Mouse (Mus musculus): ENCODE results near the gene Trappc3. TPM values are rescaled to one million over a fixed set of nuclear protein-coding genes. Genes with fewer than 3 reads are reported as not detected.

Trappc3 gene
- polyA plus RNA-seq, 1 experiment: 25.7 TPM

DNA sequence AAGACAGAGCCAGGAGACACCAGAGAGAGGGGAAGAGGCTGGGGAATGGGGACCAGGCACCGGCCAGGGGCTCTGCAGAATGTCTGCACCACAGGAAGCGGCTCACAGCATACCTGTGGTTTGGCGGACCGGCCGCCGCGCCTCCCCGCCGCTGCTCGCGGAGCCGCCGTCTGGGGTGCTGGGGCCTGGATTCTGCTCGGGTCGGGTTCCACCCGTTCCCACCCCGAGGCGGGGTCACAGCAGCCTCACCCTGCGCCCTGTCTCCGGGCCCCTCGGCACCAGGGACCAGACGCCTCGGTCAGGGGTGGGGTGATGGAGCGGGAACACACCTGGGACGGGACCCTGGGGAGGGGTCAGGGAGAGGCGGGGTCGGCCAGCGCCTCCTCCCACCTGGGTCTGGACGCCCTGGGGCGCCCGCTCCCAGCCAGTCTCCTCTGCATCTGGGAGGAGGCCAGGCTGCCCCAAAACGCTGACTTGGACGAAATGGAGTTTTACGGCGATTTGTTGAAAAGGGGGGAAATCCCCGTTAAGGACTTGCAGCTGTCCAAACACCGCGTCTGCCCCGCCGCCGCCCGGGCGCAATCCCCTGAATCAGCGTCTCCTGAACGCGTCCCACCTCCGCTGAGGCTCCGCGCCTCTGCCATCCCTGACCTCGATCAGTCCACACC is 38.9 kb downstream of the Trappc3 start:
- WGBS: 3% methylated on average over 50 of the region's 50 CpGs
- no peaks in the 10 kb centered on the region for H3K36me3 ChIP-seq (ENCODE audit: control insufficient read depth, insufficient read depth, low read length)
- H3K4me3 ChIP-seq (ENCODE audit: extremely low read depth, insufficient read depth, insufficient read length): peak overlapping the region; percentile 26; the same call in 1 of the 2 replicates
- TF ChIP-seq CTCF (IDR thresholded peaks at IDR 0.05; ENCODE audit: extremely low read depth, insufficient read depth, insufficient read length, insufficient replicate concordance): no peak
- peaks cover 9% of the 10 kb centered on the region for H3K4me1 ChIP-seq (ENCODE audit: control insufficient read depth, insufficient read depth, insufficient read length)
- no peak overlapping the region for H3K27ac ChIP-seq (ENCODE audit: insufficient read depth, low read length)
- DNase-seq (ENCODE audit: low read depth in 1 of 2, low spot score in 2 of 2): no peak
- peaks cover 21% of the 10 kb centered on the region for H3K27me3 ChIP-seq (ENCODE audit: control insufficient read depth, insufficient read depth, low read length)

DNA sequence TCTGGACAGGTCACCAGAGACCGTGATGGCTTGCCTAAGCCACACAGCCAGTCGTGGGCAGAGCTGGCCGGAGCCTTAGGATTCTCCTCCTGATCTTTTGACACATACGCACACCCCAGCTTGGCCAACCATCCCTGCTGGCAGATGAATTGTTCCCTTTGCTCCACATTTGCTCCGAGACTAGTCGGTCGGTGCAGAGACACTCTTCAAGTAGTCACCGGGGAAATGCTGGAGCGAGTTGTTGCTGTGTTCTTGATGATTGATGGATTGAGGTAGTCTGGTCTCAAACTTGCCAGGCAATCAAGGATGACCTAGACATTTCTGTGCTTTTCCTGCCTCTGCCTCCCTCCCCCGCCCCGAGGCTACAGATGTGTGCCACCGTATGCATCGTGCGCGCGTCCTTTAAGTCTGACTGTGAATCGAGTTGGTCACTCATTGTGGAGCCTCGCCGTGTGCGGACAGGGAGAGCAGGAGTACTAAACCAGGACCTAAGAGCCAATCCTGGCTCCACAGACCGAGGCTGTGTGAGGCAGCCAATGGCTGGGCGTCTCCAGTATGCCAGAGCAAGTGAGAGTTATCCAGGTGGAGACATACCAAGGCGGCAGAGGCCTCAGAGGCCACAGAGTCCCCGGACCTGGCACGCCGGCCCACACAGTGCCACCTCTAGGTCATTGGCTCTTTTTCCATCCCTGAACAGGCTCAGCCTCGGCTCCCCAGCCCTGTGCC is 39.6 kb downstream of the Trappc3 start:
- WGBS: 27% methylated on average over 27 of the region's 27 CpGs
- TF ChIP-seq POLR2A (IDR thresholded peaks at IDR 0.05; ENCODE audit: low read depth, low read length) (no peak), CTCF (IDR thresholded peaks at IDR 0.05; ENCODE audit: extremely low read depth, insufficient read depth, insufficient read length, insufficient replicate concordance) (no peak)
- H3K4me3 ChIP-seq (ENCODE audit: extremely low read depth, insufficient read depth, insufficient read length): peak overlapping the region; percentile 22; the same call in 1 of the 2 replicates

DNA sequence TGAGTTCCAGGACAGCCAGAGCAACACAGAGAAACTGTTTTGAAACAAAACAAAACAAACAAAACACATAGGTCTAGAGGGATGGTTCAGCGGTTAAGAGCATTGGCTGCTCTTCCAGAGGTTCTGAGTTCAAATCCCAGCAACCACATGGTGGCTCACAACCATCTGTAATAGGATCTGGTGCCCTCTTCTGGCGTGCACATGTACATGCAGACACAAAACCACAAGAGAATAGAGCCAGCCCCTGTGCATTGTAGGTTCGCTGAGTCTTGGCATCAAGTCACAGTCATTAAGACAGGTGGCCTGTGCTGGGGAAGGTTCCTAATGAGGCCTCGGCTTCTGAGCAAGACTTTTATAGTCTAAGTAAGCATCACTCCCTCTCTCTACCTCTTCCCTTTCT is 41.8 kb downstream of the Trappc3 start:
- Histone ChIP-seq H3K27ac (ENCODE audit: insufficient read depth, low read length) (no peak overlapping the region), H3K27me3 (ENCODE audit: control insufficient read depth, insufficient read depth, low read length) (peaks cover 12% of the 10 kb centered on the region), H3K4me3 (ENCODE audit: extremely low read depth, insufficient read depth, insufficient read length) (no peak overlapping the region), H3K4me1 (ENCODE audit: control insufficient read depth, insufficient read depth, insufficient read length) (peaks cover 9% of the 10 kb centered on the region), H3K36me3 (ENCODE audit: control insufficient read depth, insufficient read depth, low read length) (no peaks in the 10 kb centered on the region)
- TF ChIP-seq POLR2A (IDR thresholded peaks at IDR 0.05; ENCODE audit: low read depth, low read length) (no peak), CTCF (IDR thresholded peaks at IDR 0.05; ENCODE audit: extremely low read depth, insufficient read depth, insufficient read length, insufficient replicate concordance) (no peak)
- no peak for DNase-seq (ENCODE audit: low read depth in 1 of 2, low spot score in 2 of 2)
- WGBS: 61% methylated on average over 4 of the region's 4 CpGs

More for the DNA sequence above, 39.6 kb downstream of the Trappc3 start:
- Histone ChIP-seq H3K27me3 (ENCODE audit: control insufficient read depth, insufficient read depth, low read length) (peaks cover 20% of the 10 kb centered on the region), H3K36me3 (ENCODE audit: control insufficient read depth, insufficient read depth, low read length) (no peaks in the 10 kb centered on the region), H3K4me1 (ENCODE audit: control insufficient read depth, insufficient read depth, insufficient read length) (peaks cover 9% of the 10 kb centered on the region), H3K27ac (ENCODE audit: insufficient read depth, low read length) (no peak overlapping the region)
- no peak for DNase-seq (ENCODE audit: low read depth in 1 of 2, low spot score in 2 of 2)

DNA sequence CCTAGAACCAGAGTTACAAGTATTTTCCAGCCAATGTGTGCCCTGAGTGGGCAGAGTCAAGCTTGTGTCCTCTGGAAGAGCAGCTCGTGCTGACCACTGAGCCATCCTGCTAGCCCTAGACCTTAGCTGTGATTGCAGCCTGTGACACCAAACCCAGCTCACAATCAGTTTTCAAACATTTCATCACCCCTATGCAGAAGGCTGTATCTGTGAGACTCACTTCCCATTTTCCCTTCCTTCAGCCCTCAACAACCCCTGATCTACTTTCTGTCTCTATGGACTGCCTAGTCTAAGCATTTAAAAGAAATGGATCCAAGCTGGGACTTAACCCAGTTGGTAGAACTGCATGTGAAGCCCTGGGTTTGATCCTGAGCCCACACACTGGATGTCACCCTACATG is 43.3 kb downstream of the Trappc3 start:
- Histone ChIP-seq H3K4me1 (ENCODE audit: control insufficient read depth, insufficient read depth, insufficient read length) (peaks cover 7% of the 10 kb centered on the region; the same call in 1 of the 2 replicates), H3K27ac (ENCODE audit: insufficient read depth, low read length) (no peak overlapping the region), H3K27me3 (ENCODE audit: control insufficient read depth, insufficient read depth, low read length) (peaks cover 12% of the 10 kb centered on the region), H3K4me3 (ENCODE audit: extremely low read depth, insufficient read depth, insufficient read length) (no peak overlapping the region), H3K36me3 (ENCODE audit: control insufficient read depth, insufficient read depth, low read length) (no peaks in the 10 kb centered on the region)
- DNase-seq (ENCODE audit: low read depth in 1 of 2, low spot score in 2 of 2): no peak
- WGBS: 85% methylated on average over 1 of the region's 1 CpGs
- no peak for TF ChIP-seq CTCF (IDR thresholded peaks at IDR 0.05; ENCODE audit: extremely low read depth, insufficient read depth, insufficient read length, insufficient replicate concordance)
- no peak for TF ChIP-seq POLR2A (IDR thresholded peaks at IDR 0.05; ENCODE audit: low read depth, low read length)

- no peak for TF ChIP-seq POLR2A (IDR thresholded peaks at IDR 0.05; ENCODE audit: low read depth, low read length)
- no peak for TF ChIP-seq CTCF (IDR thresholded peaks at IDR 0.05; ENCODE audit: extremely low read depth, insufficient read depth, insufficient read length, insufficient replicate concordance)
- Histone ChIP-seq H3K36me3 (ENCODE audit: control insufficient read depth, insufficient read depth, low read length) (no peaks in the 10 kb centered on the region), H3K4me1 (ENCODE audit: control insufficient read depth, insufficient read depth, insufficient read length) (peaks cover 3% of the 10 kb centered on the region; the same call in 1 of the 2 replicates), H3K27ac (ENCODE audit: insufficient read depth, low read length) (no peak overlapping the region), H3K4me3 (ENCODE audit: extremely low read depth, insufficient read depth, insufficient read length) (no peak overlapping the region), H3K27me3 (ENCODE audit: control insufficient read depth, insufficient read depth, low read length) (peaks cover 9% of the 10 kb centered on the region)
- DNase-seq (ENCODE audit: low read depth in 1 of 2, low spot score in 2 of 2): no peak
- 92% methylated on average over 6 of the region's 6 CpGs for WGBS
Measured at GRCm38 (mm10) chr4:126306058-126306457, 43.9 kb downstream of the Trappc3 start.

DNA sequence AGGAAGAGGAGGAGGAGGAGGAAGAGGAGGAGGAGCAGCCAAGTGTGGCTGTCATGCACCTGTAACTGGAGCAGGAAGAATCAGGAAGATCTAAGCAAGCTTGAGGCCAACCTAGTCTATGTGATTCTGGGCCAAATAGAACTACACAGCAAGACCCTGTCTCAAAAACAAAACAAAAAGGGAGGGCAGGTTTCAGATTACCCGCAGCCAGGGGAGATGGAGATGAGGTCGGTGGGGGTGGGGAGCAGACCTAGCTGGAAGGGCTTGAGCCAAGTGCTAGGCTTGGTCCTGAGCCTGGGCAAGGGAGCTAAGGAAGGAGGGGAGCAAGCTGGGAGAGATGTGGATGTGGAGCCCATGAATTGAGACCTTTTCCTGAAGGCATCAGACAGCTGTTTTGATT is 44.7 kb downstream of the Trappc3 start:
- 47% methylated on average over 2 of the region's 2 CpGs for WGBS
- no peaks in the 10 kb centered on the region for H3K4me1 ChIP-seq (ENCODE audit: control insufficient read depth, insufficient read depth, insufficient read length)
- no peak overlapping the region for H3K27ac ChIP-seq (ENCODE audit: insufficient read depth, low read length)
- H3K4me3 ChIP-seq (ENCODE audit: extremely low read depth, insufficient read depth, insufficient read length): no peak overlapping the region
- TF ChIP-seq CTCF (IDR thresholded peaks at IDR 0.05; ENCODE audit: extremely low read depth, insufficient read depth, insufficient read length, insufficient replicate concordance) (no peak), POLR2A (IDR thresholded peaks at IDR 0.05; ENCODE audit: low read depth, low read length) (no peak)
- no peaks in the 10 kb centered on the region for H3K36me3 ChIP-seq (ENCODE audit: control insufficient read depth, insufficient read depth, low read length)
- DNase-seq (ENCODE audit: low read depth in 1 of 2, low spot score in 2 of 2): no peak
- peaks cover 4% of the 10 kb centered on the region for H3K27me3 ChIP-seq (ENCODE audit: control insufficient read depth, insufficient read depth, low read length)
